Mouse (Mus musculus): ENCODE results near the gene Cox7a2.

The Cox7a2 gene

GRCm38 (mm10) chr9:79759385-79760005, at the start of gene Cox7a2:
Gene Cox7a2 (minus strand): TSS chr9:79759878.
- ChIA-PET CTCF (no interaction called here), POLR2A (interaction anchor here in 3 of 4 experiments (0.6 to 2.0 kb wide), 25 partner anchors 9 to 1278 kb away, joined by 3 to 18 read pairs (median 4); no protein-coding TSS in a partner anchor)

- CTCF ChIA-PET = interaction anchor here in 1 of 4 experiments (0.6 kb wide), 1 partner anchor 193 kb away, joined by 3 read pairs; no protein-coding TSS in a partner anchor
Observed at GRCm38 (mm10) chr9:79809411-79809810, 49.7 kb upstream of the Cox7a2 start.

GRCm38 (mm10) chr9:79807178-79807577, 47.5 kb upstream of the Cox7a2 start:
- ChIA-PET CTCF (interaction anchor here in 3 of 4 experiments (1.0 to 2.3 kb wide), 5 partner anchors 62 to 1075 kb away, joined by 3 to 18 read pairs (median 5); no protein-coding TSS in a partner anchor), POLR2A (no interaction called here)

More at GRCm38 (mm10) chr9:79809411-79809810, 49.7 kb upstream of the Cox7a2 start:
- POLR2A ChIA-PET = interaction anchor here in 2 of 4 experiments (0.6 kb wide), 2 partner anchors 164 to 701 kb away, joined by 3 to 8 read pairs; no protein-coding TSS in a partner anchor

- CTCF ChIA-PET = interaction anchor here (0.5 to 2.3 kb wide), 13 partner anchors 9 to 1438 kb away, joined by 3 to 18 read pairs (median 3); no protein-coding TSS in a partner anchor
Observed at GRCm38 (mm10) chr9:79806317-79807075, 46.8 kb upstream of the Cox7a2 start.

GRCm38 (mm10) chr9:79805426-79805825, 45.7 kb upstream of the Cox7a2 start:
- CTCF ChIA-PET = interaction anchor here in 1 of 4 experiments (2.3 kb wide), 1 partner anchor 198 kb away, joined by 15 read pairs; no protein-coding TSS in a partner anchor
- POLR2A ChIA-PET = interaction anchor here in 1 of 4 experiments (0.6 kb wide), 1 partner anchor 174 kb away, joined by 3 read pairs; no protein-coding TSS in a partner anchor

More at GRCm38 (mm10) chr9:79806317-79807075, 46.8 kb upstream of the Cox7a2 start:
- POLR2A ChIA-PET = interaction anchor here in 1 of 4 experiments (0.9 kb wide), 1 partner anchor 196 kb away, joined by 3 read pairs; no protein-coding TSS in a partner anchor

GRCm38 (mm10) chr9:79796461-79797135, 36.9 kb upstream of the Cox7a2 start:
- ChIA-PET CTCF (no interaction called here), POLR2A (no interaction called here)

- ChIA-PET POLR2A (interaction anchor here in 2 of 4 experiments (0.6 to 1.9 kb wide), 3 partner anchors 24 to 790 kb away, joined by 3 to 8 read pairs (median 3); partner anchors contain the start of gene Cox7a2 (in 1 of the 2)), CTCF (no interaction called here)
Observed at GRCm38 (mm10) chr9:79795076-79795475, 35.4 kb upstream of the Cox7a2 start.

GRCm38 (mm10) chr9:79792841-79793835, 33.5 kb upstream of the Cox7a2 start, which contains the start of gene Tmem30a:
Gene Tmem30a (minus strand): TSS chr9:79793507.
- CTCF ChIA-PET = no interaction called here
- POLR2A ChIA-PET = interaction anchor here in 2 of 4 experiments (1.0 to 1.9 kb wide), 6 partner anchors 12 to 274 kb away, joined by 3 to 8 read pairs (median 4); partner anchors contain the start of gene Cox7a2 (in 2 of the 2)

- ChIA-PET POLR2A (no interaction called here), CTCF (no interaction called here)
Observed at GRCm38 (mm10) chr9:79785794-79786085, 26.1 kb upstream of the Cox7a2 start.

GRCm38 (mm10) chr9:79784934-79785793, 25.5 kb upstream of the Cox7a2 start:
- POLR2A ChIA-PET = interaction anchor here in 1 of 4 experiments (0.5 kb wide), 1 partner anchor 445 kb away, joined by 5 read pairs; no protein-coding TSS in a partner anchor
- CTCF ChIA-PET = no interaction called here

GRCm38 (mm10) chr9:79784439-79784838, 24.8 kb upstream of the Cox7a2 start:
- ChIA-PET CTCF (no interaction called here), POLR2A (interaction anchor here in 1 of 4 experiments (0.5 kb wide), 1 partner anchor 444 kb away, joined by 5 read pairs; no protein-coding TSS in a partner anchor)

GRCm38 (mm10) chr9:79779354-79779753, 19.7 kb upstream of the Cox7a2 start:
- POLR2A ChIA-PET = no interaction called here

GRCm38 (mm10) chr9:79766991-79767545, 7.4 kb upstream of the Cox7a2 start:
- POLR2A ChIA-PET = interaction anchor here in 1 of 4 experiments (0.5 kb wide), 1 partner anchor 61 kb away, joined by 3 read pairs; no protein-coding TSS in a partner anchor
- CTCF ChIA-PET = no interaction called here

More at GRCm38 (mm10) chr9:79779354-79779753, 19.7 kb upstream of the Cox7a2 start:
- CTCF ChIA-PET = no interaction called here

- CTCF ChIA-PET = no interaction called here
- POLR2A ChIA-PET = interaction anchor here in 1 of 4 experiments (0.7 kb wide), 1 partner anchor 1391 kb away, joined by 4 read pairs; no protein-coding TSS in a partner anchor
Observed at GRCm38 (mm10) chr9:79765329-79765728, 5.7 kb upstream of the Cox7a2 start.

- POLR2A ChIA-PET = no interaction called here
- CTCF ChIA-PET = no interaction called here
Observed at GRCm38 (mm10) chr9:79762519-79762918, 2.8 kb upstream of the Cox7a2 start.

- CTCF ChIA-PET = no interaction called here
- POLR2A ChIA-PET = interaction anchor here in 3 of 4 experiments (0.6 to 2.0 kb wide), 25 partner anchors 9 to 1279 kb away, joined by 3 to 18 read pairs (median 4); no protein-coding TSS in a partner anchor
Observed at GRCm38 (mm10) chr9:79760076-79760475, 398 bp upstream of the Cox7a2 start.

Data from embryonic stem cell, embryonic (primary cell).